Mouse (Mus musculus) kidney, postnatal 0 days (tissue): ENCODE results near the gene Urod. TPM values are rescaled to one million over a fixed set of nuclear protein-coding genes. Genes with fewer than 3 reads are reported as not detected.
A peak's percentile ranks its signal among the peaks of the same experiment; 100 is the strongest.

Experiments used
- ATAC-seq: fragments of 200-750 bp; cut with Nextera tagmentation; replicated peaks from 2 replicates; pipeline ENCODE4 v1.8.0; 2017; ENCODE audit warnings: low read depth, moderate number of reproducible peaks, moderate TSS enrichment, moderate library complexity; ENCODE audit not compliant: low FRiP score
- DNase-seq: peaks from one replicate; pipeline ENCODE4 v3.0.0-alpha.2; 2016; ENCODE audit warnings: low spot score
- H3K27ac ChIP-seq: fragments of 300-500 bp; sonication (generic); 2 replicates; pipeline ENCODE4 v1.5.1; 2014; ENCODE audit warnings: mild to moderate bottlenecking
- H3K27me3 ChIP-seq: fragments of 300-500 bp; sonication (generic); 2 replicates; pipeline ENCODE4 v1.6.1; 2014; ENCODE audit warnings: low read length, mixed read lengths; ENCODE audit not compliant: insufficient read depth
- H3K36me3 ChIP-seq: fragments of 300-500 bp; sonication (generic); 2 replicates; pipeline ENCODE4 v1.6.1; 2014; ENCODE audit warnings: low read length, mixed read lengths; ENCODE audit not compliant: insufficient read depth
- H3K4me1 ChIP-seq: fragments of 300-500 bp; sonication (generic); replicated peaks from 2 replicates; pipeline ENCODE4 v1.6.1; 2014; ENCODE audit warnings: antibody characterized with exemption, low read length, mixed read lengths; ENCODE audit not compliant: insufficient read depth
- H3K4me2 ChIP-seq: fragments of 300-500 bp; sonication (generic); 2 replicates; pipeline ENCODE4 v1.6.1; 2014; ENCODE audit warnings: mild to moderate bottlenecking, low read length, moderate library complexity, mixed read lengths
- H3K4me3 ChIP-seq: fragments of 300-500 bp; sonication (generic); replicated peaks from 2 replicates; pipeline ENCODE4 v1.5.1; 2014; ENCODE audit warnings: low read depth, low read length
- H3K9ac ChIP-seq: fragments of 300-500 bp; sonication (generic); 2 replicates; pipeline ENCODE4 v1.6.1; 2014; ENCODE audit warnings: low read depth, low read length
- H3K9me3 ChIP-seq: fragments of 300-500 bp; sonication (generic); replicated peaks from 2 replicates; pipeline ENCODE4 v1.6.1; 2016; ENCODE audit warnings: low read length, inconsistent platforms, mixed read lengths
- CTCF ChIP-seq: IDR thresholded peaks from 2 replicates; pipeline ENCODE4 v1.5.1; 2016; ENCODE audit warnings: antibody characterized with exemption, low read depth, mild to moderate bottlenecking, moderate library complexity
- WGBS: fragments of 180-500 bp; shearing (Covaris S2); extraction: QIAGEN DNeasy Blood & Tissue Kit; methylation state at CpG from one replicate; pipeline ENCODE4 v1.1.7; 2014; 5-methylcytosine and 5-hydroxymethylcytosine counted together
- polyA plus RNA-seq: library from polyadenylated mRNA; unstranded; fragments of >200 nt; fragmentation: Nextera tagmentation; extraction: Ambion mirVana; gene quantifications from 2 replicates; pipeline ENCODE4 v1.2.1, GENCODE M21; 2015

The Urod gene
- polyA plus RNA-seq, 1 experiment from 2014 or later, result 91.1 TPM

DNA sequence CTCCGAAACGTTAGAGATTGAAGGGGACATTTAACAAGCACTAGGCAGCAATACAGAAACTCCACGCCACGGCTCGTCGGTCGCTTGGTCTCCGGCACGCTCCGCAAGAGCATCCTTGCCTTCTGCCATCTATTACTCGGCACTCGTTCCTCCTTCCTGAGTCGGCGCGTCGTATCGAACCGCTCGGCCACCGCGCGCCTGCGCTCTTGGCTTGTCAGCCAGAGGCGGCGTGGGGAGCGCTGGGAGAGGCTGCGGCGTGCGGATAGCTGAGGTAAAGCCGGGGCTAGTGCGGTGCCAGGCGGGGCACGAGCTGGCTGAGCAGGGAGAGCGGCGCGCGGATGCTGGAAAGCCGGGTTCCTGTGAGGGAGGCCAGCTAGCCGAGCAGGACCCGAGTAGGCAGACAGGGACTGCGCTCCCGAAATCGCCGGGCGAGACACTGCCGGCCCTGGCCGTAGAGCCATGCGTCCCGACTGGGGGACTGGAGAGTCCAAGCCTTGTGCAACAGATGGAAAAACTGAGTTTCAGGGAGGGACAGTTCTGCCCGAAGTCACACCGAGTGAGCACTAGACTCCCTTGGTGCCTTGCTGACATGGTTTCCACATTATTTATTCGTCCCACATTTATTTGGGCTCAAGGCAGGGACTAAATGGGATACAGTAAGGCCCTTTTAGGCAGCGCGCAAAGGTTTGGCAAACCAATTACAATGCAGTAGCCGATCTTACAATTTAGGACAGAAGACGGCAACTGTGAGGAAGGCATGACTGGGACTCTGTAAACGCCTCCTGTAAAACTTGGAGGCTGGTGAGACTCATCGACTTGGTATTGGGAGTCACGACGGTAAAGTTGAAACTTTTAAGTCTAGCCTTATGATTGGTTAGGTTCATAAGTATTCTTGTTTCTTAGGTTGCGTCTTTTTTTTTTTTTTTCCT is 25.3 kb upstream of the Urod start, which contains the start of gene Eif2b3:
Eif2b3 (plus strand) TSS at position 197 of the 929 bp plus-strand sequence.
- H3K4me1 ChIP-seq, result peaks cover 8% of the 10 kb centered on the region; the same call in 1 of the 2 replicates
- peak; percentile 34; the same call in 1 of the 2 replicates for TF ChIP-seq CTCF
- peak within 1 kb of the TSS; percentile 93 for H3K4me2 ChIP-seq
- peak; percentile 85; the same call in 1 of the 2 replicates for ATAC-seq
- under 1% methylated on average over 61 of the region's 61 CpGs for WGBS
- H3K36me3 ChIP-seq, result 0 out of 2 replicates have a peak, but pooled peaks cover 5% of the 10 kb centered on the region
- H3K4me3 ChIP-seq, result peak within 1 kb of the TSS; percentile 71
- no peaks in the 10 kb centered on the region for H3K9me3 ChIP-seq
- no peak within 1 kb of the TSS for H3K27ac ChIP-seq
- peak; percentile 95 for DNase-seq
- peak within 1 kb of the TSS; percentile 70 for H3K9ac ChIP-seq
- H3K27me3 ChIP-seq, result no peaks in the 10 kb centered on the region

DNA sequence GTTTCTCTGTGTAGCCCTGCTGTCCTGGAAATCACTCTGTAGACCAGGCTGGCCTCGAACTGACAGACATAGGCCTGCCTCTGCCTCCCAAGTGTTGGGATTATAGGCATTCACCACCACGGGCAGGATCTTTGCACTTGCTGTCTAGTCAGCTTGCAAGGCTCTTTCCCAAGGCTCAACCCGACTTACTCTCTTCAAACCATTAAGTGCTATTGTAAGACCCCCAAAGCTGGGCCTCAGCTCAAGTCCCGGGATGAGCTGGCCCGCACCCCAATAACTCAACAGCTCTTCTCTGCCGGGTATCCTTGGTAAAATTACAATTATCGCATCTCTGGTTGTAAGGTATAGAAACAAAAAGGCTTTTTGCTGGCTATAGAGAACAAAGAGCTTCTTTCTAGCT is 24.1 kb upstream of the Urod start:
- no peak overlapping the region for H3K27ac ChIP-seq
- H3K4me1 ChIP-seq, result peaks cover 8% of the 10 kb centered on the region; the same call in 1 of the 2 replicates
- ATAC-seq, result no peak
- 88% methylated on average over 7 of the region's 7 CpGs for WGBS
- H3K4me3 ChIP-seq, result no peak overlapping the region
- TF ChIP-seq CTCF, result no peak
- H3K27me3 ChIP-seq, result no peaks in the 10 kb centered on the region
- H3K4me2 ChIP-seq, result no peak overlapping the region
- 0 out of 2 replicates have a peak, but pooled peaks cover 5% of the 10 kb centered on the region for H3K36me3 ChIP-seq
- DNase-seq, result no peak
- H3K9ac ChIP-seq, result no peak overlapping the region
- H3K9me3 ChIP-seq, result no peaks in the 10 kb centered on the region

DNA sequence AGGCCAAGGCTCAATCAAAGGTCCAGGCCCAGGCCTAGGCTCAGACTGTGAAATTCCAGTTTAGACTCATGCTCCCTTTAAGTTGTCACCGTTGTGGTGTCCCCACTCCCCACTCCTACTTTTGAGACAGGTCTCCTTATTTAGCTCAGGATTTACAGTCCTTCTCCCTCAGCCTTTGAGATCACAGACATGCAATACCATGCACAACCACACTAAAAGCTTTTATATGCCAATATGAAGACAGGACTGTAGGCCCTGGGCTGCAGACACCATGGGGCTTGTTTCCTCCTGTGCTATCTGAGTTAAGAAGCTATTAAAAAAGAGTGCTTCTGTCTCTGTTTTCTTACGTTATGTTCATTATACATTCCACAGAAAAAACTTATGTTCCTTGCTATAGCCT is 23.5 kb upstream of the Urod start:
- no peak overlapping the region for H3K9ac ChIP-seq
- WGBS, result 73% methylated on average over 2 of the region's 2 CpGs
- no peak overlapping the region for H3K4me2 ChIP-seq
- peaks cover 8% of the 10 kb centered on the region; the same call in 1 of the 2 replicates for H3K4me1 ChIP-seq
- peak; percentile 15; the same call in 1 of the 2 replicates for TF ChIP-seq CTCF
- H3K27ac ChIP-seq, result no peak overlapping the region
- no peak for ATAC-seq
- no peaks in the 10 kb centered on the region for H3K9me3 ChIP-seq
- H3K36me3 ChIP-seq, result 0 out of 2 replicates have a peak, but pooled peaks cover 5% of the 10 kb centered on the region
- no peak overlapping the region for H3K4me3 ChIP-seq
- no peaks in the 10 kb centered on the region for H3K27me3 ChIP-seq
- DNase-seq, result peak; percentile 35

DNA sequence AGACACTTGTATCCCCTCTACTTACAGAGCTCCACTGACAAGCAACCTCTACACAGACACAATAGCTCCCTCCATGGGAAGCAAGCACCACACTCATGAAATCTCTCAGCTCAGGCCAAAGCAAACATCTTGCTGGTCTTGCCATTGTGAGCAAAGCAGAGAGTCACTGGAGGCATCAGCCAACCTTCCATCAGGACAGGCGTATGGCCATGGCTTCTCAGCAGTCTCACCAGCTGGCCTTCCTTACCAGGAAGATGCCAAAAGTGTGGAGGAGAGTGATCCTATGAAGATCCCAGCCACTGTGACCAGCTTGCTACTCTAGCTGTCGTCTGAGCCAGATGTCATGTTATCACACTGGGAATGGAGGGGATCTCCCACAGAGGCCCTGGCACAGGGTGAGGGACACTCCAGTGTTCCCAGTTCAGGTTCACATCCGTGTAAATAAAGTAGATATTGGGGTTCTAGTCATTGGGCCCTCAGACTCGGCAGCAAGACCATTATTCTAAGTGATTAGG is 20.7 kb upstream of the Urod start:
- no peak for ATAC-seq
- no peak overlapping the region for H3K9ac ChIP-seq
- H3K27me3 ChIP-seq, result no peaks in the 10 kb centered on the region
- 62% methylated on average over 4 of the region's 4 CpGs for WGBS
- TF ChIP-seq CTCF, result no peak
- H3K4me2 ChIP-seq, result no peak overlapping the region
- no peak overlapping the region for H3K4me3 ChIP-seq
- no peaks in the 10 kb centered on the region for H3K9me3 ChIP-seq
- no peak for DNase-seq
- H3K27ac ChIP-seq, result no peak overlapping the region
- H3K36me3 ChIP-seq, result no peaks in the 10 kb centered on the region
- H3K4me1 ChIP-seq, result peaks cover under 1% of the 10 kb centered on the region; the same call in 1 of the 2 replicates

DNA sequence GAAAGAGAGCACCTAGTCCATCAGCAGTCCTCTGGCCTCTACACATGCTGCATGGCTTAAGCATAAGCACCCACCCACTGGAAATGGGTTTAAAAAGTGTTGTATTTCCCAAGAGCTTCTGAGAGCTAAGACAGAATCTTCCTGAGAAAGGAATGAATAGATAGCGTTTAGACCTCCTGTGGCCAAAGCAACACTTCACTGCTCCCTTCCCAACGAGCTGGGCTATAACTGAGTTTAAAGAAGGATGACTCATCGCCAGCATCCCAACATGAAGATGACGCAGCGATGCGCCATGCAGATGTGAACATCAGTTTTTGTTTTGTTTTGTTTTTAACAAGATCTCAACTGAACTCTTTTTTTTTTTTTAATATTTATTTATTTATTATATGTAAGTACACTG is 19.4 kb upstream of the Urod start:
- H3K4me1 ChIP-seq, result no peaks in the 10 kb centered on the region
- WGBS, result 88% methylated on average over 6 of the region's 6 CpGs
- no peak overlapping the region for H3K4me2 ChIP-seq
- H3K4me3 ChIP-seq, result no peak overlapping the region
- no peak for TF ChIP-seq CTCF
- H3K9me3 ChIP-seq, result no peaks in the 10 kb centered on the region
- no peaks in the 10 kb centered on the region for H3K36me3 ChIP-seq
- ATAC-seq, result no peak
- H3K27me3 ChIP-seq, result no peaks in the 10 kb centered on the region
- H3K9ac ChIP-seq, result no peak overlapping the region
- no peak overlapping the region for H3K27ac ChIP-seq
- no peak for DNase-seq

DNA sequence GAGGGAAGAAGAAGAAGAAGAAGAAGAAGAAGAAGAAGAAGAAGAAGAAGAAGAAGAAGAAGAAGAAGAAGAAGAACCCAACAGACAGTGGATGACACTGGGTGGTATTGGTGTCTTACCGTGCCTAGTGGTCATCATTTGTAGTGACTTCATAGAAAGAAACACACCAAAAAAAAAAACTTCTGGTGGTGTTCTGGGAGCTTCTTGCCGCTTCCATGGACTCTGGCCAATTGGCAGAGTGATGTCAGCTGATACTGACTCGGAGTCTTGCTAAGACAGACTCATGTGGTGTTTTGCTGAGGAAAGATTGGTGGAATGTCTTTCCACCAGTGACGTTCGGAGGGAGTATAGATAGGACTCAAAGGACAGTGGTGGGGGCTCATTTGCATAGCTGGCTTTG is 16.0 kb upstream of the Urod start:
- Histone ChIP-seq H3K27me3 (no peaks in the 10 kb centered on the region), H3K36me3 (no peaks in the 10 kb centered on the region), H3K9ac (no peak overlapping the region), H3K4me1 (no peaks in the 10 kb centered on the region), H3K9me3 (no peaks in the 10 kb centered on the region), H3K4me3 (no peak overlapping the region), H3K27ac (no peak overlapping the region), H3K4me2 (no peak overlapping the region)
- TF ChIP-seq CTCF, result no peak
- DNase-seq, result no peak
- WGBS, result 82% methylated on average over 5 of the region's 5 CpGs
- no peak for ATAC-seq
